Mouse (Mus musculus): ENCODE data around the gene Olfr452.
A peak's percentile ranks its signal among the peaks of the same experiment; 100 is the strongest.

The Olfr452 gene

DNA sequence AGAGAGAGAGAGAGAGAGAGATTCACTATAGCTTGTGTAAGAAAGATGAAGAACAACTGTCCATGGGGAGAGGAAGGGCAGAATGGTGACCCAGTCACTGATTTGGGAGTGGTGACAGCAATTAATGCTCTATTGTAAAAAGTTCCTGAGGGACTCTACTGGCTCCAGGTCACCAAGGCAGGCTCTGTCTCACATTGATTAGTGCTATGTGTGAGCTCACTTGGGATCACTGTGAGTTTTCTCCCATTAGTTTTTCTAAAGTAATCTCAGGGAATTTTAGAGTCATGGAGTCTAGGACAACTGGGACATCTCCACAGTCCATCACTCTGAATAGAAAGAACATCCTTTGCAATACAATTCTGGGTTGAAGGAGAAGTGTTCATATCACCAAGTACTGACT, at the start of gene Olfr452:
Gene Olfr452, plus strand, starts transcription at position 301 of the 400 bp plus-strand sequence.
- DNase-seq (ENCODE audit: low read depth, low spot score), result no peak

DNA sequence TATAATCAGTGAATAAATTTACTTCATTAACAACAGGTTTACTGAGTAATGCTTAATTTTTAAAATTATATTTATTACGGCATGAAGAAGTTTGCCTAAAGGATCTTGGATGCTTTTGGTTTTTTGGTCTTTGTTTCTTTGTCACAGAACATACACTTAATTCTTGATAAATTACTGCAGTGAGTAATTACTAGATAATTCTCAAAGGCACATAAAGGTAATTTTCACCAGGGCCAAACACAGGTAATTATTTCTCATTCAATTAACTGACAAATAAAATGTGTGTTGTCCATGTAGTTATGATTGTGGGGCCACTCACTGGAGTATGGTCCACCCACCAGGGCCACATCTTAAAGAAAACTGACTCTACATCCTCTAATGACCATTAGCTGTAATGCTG, 45.8 kb upstream of the Olfr452 start, which contains the start of gene Olfr453:
Gene Olfr453, plus strand, starts transcription at position 301 of the 400 bp plus-strand sequence.
- no peak for DNase-seq (ENCODE audit: low read depth, low spot score)

DNA sequence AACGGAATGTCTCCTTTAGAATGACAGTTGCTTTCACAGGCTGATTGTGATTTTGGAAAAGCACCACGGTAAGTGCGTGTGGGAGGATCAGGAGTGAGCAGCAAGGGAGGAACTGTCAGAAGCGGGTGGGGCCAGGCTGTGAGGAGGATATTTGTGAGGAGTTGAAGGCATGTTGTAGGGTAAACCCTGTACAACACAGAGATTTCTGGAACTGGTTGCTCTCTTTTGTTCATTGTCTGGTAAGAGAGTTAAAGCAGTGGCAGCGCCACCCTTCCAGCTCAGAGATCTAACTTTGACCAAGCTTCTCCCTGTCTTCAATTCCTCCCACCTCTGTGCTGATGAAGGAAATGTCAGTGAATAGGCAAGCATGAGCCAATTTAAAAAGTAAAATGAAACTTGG, 42.6 kb upstream of the Olfr452 start:
- DNase-seq (ENCODE audit: low read depth, low spot score), result no peak

DNA sequence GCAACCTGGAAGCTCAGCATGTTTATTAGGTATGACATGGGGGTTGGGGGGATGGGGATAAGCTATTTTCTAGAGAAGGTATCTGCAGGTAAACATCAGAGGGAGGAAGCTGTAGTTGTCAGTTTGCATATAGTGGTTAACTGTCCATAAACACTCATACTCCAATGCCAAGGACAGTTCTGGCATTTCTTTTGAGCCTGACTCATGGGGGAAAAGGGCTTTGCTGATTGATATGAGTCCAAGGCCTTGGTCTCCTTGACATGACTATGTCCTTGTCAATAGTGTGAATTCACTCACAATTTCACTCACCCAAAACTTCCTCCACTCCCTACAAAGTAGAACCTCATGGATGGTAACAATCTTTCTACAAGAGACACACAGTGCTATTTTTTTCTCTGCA, 37.0 kb upstream of the Olfr452 start:
- DNase-seq (ENCODE audit: low read depth, low spot score), result no peak

DNA sequence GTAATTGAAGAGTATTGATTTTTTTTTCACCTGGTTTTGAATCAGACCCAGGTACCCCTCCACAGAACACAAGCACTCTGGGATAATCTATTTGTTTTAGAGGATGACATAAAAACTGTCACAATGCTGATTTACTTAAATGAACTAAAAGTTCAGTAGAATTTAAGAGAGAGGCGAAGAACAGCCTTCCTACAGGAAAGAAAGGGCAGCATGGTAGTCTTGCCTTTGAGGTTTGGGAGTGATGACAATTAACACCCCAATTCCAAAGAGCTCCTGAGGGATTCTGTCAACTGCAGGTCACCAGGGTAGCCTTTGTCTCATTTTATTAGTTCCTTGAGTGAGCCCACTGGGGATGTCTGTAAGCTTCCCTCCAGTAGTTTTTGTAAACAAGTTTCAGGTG, 28.8 kb upstream of the Olfr452 start, which contains the start of gene Olfr38:
Gene Olfr38, plus strand, starts transcription at position 301 of the 400 bp plus-strand sequence.
- DNase-seq (ENCODE audit: low read depth, low spot score), result no peak

DNA sequence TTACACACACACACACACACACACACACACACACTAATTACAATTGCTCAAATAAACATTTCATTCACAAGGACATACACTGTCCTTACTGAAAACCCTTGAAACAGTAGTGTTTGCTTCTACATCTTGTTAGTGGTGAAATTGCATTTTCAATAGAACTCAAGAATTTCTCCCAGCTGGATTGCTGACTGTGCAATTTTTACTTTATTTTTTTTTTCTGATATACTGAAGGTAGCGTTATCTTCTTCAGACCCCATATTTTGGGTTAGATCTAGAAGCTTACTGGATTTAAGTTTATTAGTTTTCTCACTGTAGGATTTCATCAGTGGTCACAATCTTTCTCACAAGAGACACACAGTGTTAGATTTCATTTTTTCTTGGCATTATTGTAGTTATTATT, 7.8 kb upstream of the Olfr452 start:
- DNase-seq (ENCODE audit: low read depth, low spot score), result no peak

DNA sequence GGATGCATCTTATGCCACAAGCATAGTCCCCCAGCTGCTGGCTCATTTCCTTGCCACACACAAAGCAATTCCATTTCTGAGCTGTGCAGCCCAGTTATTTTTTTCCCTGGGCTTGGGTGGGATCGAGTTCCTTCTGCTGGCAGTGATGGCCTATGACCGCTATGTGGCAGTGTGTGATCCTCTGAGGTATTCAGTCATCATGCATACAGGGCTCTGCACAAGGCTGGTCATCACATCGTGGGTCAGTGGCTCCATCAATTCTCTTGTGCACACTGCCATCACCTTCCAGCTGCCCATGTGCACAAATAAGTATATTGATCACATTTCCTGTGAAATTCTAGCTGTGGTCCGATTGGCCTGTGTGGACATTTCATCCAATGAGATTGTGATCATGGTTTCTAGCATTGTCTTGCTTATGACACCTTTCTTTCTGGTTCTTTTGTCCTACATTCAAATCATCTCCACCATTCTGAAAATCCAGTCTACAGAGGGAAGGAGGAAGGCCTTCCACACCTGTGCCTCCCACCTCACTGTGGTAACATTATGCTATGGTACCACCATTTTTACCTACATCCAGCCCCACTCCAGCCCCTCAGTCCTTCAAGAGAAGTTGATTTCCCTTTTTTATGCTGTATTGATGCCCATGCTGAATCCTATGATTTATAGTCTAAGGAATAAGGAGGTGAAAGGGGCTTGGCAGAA, 5.5 kb downstream of the Olfr452 start:
- DNase-seq (ENCODE audit: low read depth, low spot score), result no peak

DNA sequence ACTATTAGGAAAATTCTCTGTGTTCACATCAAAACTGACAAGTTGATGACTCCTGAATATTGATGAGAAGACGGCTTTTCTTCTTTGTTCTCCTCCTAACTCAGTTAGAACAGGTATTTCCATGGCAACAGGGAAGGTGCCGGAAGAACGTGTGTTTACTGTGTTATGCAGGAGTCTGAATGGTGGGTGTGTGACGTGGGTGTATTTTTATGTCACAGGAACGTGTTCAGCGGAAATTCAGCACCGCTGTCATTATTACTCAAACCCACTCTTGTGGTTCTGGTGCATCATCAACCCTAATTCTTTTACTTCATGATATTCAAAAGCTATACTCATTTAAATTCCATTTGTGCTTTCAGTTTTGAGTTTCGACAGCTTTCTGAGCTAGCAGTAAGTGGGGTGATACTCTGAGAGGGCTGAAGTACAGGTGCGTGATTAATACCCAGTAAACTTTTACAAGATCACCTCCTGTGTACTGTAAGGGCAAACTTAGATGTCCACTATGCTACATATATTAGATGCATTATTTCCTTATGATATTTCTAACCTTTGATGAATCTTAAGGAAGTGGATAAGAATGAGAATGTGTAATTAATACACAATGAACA, 6.2 kb downstream of the Olfr452 start:
- peak; percentile 55 for DNase-seq (ENCODE audit: low read depth, low spot score)

DNA sequence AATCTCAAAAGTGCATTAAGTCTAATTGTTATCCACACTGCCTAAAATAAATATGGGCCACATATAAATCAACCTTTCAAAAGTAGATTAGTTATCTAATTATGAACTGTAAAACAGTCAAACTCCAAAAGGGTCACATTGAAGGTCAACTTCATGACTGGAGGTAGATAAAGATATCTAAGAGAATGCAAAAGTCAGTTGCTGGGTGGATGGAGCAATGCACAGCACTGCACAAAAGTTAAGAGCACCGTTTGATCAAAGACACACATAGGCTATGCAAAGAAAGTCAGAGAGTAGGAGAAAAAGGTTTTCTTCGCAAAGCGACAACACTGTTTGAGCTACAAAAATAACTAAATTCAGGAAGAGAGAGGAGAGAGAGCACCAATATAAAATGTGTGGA, 10.1 kb downstream of the Olfr452 start:
- no peak for DNase-seq (ENCODE audit: low read depth, low spot score)

DNA sequence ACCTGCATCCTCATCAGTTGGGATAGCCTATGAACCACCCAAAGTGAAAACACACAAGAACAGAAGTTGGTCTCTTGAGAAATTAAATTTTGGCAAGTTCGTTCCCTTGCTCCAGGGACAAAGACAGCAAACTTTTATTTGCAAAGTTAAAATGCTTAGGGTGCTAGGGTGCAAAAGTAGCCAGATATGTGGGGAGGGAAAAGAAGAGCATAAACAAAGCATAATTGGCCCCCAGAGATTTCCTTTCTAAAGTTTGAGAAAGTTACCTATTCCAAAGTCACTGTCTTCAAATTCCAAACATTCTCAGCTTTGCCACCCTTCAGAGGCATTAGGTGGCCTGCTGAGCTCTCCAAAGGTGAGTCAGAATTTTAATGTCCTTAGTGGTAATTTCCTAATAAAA, 26.7 kb downstream of the Olfr452 start, which contains the start of gene Olfr450:
Gene Olfr450, plus strand, starts transcription at position 301 of the 400 bp plus-strand sequence.
- DNase-seq (ENCODE audit: low read depth, low spot score), result no peak

DNA sequence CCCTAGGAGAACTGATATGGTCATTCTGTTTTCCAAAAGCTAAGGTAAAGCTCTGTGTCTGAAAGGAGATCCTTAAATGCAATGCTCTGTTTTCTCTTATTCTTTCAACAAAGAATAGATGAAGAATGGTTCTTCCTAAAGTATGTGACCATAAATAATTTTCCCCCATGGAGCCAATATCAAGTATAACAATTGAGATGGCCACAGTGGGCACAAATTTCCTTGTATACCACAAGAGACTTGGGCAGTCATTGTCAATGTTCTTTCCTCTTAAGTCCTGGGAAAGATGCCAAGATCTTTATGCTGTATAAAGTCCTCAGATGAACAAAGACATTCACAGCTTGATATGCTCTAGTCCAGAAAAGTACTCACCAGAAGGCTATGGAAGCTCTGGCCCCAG, 49.2 kb downstream of the Olfr452 start, which contains the start of gene Olfr449:
Gene Olfr449, plus strand, starts transcription at position 301 of the 400 bp plus-strand sequence.
- DNase-seq (ENCODE audit: low read depth, low spot score), result no peak

All from brain, embryonic 18.5 days (tissue).